Mouse (Mus musculus) kidney, adult 2 months (tissue): ENCODE data around the gene Mapkapk2.

Experiments used
- CTCF ChIP-seq: fragments of 200-500 bp; conservative IDR thresholded peaks from 2 replicates; pipeline ENCODE4 v1.5.1; 2011; ENCODE audit warnings: low read depth, mild to moderate bottlenecking, control low read depth, low read length, moderate library complexity, mixed read lengths; ENCODE audit not compliant: insufficient read depth, insufficient read length
- POLR2A ChIP-seq: fragments of 200-500 bp; IDR thresholded peaks from one replicate; pipeline ENCODE4 v1.6.1; 2011; ENCODE audit warnings: low read depth, low read length, control low read depth

DNA sequence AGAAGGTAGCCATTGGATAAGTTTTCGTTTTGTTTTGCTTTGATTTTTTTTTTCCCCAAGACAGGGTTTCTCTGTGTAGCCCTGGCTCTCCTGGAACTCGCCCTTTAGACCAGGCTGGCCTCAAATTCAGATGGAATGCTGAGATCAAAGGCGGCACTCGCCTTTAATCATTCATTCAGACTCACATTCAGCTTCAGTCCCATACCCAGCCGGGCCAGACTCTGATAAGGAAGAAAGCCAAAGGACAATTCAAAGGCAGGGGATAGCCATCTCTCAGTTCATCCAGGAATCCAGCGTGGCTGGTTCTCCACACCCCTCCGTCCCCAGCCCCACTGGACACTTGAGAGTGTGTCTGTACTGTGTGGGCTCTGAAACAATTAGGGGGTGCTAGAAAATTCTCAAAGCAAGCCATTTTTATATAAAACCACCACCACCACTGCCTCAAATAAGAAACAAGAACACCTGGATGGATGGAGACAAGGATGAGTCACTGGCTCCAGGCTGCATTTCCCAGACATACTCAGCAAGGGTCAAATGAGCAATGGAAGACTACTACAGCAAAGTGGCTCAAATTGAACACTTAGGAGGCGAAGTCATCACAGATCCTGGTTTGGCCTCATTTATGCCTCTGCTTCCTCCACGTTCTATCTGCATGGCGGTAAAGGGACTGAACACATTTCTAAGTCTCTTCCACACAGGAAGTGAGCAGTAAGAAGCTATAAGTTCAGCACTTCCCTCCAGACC lies 26.1 kb upstream of the Mapkapk2 start:
- TF ChIP-seq POLR2A (no peak), CTCF (no peak)
